Mouse (Mus musculus) layer of hippocampus, adult 9-10 months (tissue): ENCODE results near the gene Fgf23.

ENCODE experiments used
- DNase-seq: peaks from one replicate; pipeline ENCODE4 v3.0.0; 2022; ENCODE audit warnings: low spot score

The Fgf23 gene

DNA sequence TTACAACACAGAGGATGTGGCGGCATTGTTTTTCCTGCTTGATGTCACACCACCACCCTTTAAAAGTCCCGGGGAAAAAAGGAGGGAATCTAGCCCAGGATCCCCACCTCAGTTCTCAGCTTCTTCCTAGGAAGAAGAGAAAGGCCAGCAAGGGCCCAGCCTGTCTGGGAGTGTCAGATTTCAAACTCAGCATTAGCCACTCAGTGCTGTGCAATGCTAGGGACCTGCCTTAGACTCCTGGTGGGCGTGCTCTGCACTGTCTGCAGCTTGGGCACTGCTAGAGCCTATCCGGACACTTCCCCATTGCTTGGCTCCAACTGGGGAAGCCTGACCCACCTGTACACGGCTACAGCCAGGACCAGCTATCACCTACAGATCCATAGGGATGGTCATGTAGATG lies at the start of gene Fgf23:
Fgf23 (plus strand) TSS at position 86 of the 400 bp plus-strand sequence.
- no peak for DNase-seq

DNA sequence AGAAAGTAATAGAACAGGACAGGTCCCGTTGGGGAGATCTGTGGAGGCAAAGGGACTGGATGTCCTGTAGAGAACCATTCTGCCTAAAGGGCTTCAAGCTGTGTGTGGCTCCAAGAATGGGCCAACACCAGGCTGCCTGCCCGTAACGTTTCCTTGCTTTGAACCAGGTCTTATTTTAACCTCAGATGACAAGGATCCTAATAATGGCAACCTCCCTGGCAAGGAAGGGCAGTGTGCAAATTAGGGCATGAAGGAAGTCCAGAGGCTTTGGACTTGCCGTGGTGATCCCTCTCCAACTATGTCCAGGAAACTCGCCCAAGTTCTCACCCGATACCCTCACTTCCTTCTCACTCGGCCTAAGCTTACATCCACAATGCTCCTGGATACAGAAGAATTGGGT lies 47.9 kb upstream of the Fgf23 start:
- DNase-seq: no peak

DNA sequence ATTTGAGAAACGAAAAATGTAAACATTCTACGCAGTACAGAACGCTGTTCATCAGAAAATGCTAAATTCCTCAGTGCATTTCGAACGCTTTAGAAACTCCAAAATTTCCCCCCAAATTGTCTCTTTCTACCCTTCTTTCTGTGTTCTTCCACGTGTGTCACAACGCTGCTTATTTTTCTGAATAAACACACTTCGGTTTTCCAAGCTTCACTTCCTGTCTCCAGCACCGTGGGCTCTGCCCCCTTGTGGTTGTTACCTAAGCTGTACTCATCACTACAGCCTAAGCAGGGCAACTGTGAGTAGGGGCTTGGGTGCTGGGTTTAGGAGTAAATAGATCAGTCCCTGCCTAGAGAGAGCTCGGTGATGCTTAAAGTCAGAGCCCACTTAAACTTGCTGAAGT lies 37.9 kb upstream of the Fgf23 start:
- no peak for DNase-seq

DNA sequence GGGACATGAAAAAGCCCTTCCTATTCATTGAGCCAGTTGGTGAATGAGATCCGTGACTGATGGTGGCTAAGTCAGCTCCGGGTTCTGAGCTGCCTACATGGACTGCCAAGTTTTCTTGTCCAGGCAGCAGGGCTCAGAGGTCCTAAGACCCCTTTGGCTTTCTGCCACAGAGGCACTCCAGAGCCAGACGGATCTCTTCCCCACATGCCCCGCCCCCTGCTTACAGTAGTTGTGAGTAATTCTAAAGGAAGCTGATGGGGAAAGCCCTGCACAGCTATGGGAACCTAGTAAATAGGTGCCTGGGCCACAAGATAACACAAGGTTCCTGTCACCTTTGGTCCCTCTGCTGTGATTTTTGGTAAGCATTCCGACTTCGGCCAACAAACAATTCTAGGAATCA lies 27.8 kb upstream of the Fgf23 start:
- DNase-seq: no peak

DNA sequence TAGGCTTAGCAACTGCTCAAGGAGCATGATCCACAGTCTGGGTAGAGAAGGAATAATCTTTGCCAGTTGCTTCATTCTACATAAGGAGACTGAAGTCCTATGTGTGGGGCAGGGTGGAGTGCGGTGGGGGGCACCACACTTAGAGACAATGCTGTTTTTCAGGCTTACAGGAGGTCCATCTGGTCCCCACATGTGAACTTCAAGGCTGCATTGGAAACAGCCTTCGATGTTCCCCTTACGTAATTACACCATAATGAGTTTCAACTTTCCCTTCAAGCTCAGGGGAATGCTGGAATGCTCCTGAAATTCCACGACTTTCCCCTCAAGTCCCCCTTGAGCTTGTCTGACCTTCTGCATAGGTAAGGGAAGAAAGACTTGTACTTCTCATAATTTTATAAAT lies 21.9 kb upstream of the Fgf23 start:
- DNase-seq: no peak

DNA sequence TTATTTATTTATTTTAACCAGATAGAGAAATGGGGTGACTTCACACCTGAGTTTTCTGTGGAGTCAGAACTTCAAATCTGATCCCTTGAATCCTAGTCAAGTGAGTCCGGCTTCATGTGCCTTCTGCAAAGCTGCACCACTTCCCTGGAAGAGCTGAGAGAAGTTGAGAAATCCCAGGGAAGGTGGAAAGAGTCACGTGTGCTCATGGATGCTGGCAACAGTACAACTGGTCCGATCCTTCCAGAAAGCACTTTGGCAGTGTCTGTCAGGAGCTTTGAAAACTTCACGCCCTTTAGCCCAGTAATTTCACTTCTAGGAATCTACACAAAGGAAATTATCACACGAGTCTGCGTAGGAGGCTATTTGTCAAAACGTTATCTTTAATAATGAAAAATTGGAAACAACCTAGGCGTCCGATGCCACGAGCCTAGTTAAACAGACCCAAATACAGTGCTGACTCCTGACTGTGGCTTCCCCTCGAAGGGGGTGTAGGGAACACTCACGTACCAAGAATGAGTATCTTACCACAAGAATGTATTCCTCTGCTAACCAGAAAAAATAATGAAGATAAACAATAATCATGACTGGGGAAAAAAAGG lies 15.6 kb upstream of the Fgf23 start:
- DNase-seq: no peak

DNA sequence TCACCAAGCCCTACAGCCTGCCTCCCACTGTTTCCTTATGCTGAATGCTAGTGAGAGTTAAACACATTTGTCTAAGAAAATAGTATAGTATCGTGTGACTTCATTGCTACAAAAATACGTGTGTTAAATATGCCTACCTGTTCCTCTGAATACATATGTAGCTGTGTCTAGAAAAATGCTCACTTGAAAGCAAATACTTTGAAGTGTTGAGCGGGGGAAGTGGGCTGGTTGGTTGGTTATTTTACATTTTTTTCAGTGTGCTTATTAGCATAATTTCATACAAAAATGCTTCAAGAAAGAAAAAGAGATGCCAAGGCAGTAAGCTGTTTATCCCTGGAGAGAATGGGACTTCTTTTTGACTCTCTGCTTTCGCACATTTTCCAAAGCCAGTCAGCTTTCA lies 12.7 kb upstream of the Fgf23 start:
- no peak for DNase-seq

DNA sequence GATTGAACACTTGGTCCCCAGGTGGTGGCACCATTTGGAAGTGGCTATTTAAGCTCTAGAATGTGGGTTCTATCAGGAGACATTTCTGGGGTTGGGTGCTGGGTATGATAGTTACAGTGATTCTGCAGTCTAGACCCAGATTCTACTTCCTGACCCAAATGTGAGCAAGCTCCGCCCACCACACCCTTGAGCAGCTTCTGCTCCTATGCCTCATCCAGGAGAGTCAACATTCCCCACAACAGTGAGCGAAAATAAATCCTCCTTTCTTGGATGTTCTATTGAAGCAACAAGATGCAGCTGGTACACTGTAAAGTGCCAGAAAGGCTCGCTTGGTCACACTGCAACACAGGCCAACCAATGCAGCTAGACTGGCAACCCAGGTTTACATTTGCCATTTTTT lies 8.8 kb upstream of the Fgf23 start:
- DNase-seq: no peak

DNA sequence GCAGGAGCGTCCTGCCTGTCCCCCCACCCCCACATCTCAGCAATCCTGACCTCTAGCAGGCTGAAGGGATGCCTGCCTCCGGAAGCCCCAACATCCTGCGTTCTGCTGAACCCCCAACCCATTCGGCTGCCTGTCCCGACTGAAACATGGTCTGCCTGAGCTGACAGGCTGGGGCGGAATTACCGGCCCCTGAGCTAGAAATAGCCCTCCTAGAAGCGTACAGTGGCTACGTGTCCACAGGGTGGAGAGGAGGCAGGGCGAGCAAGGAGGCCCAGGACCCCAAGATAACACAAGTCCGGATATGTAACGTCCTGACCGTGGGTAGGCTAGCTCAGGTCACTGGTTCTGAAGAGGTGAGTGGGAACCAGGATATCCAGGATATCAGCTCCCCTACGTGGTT lies 7.9 kb upstream of the Fgf23 start:
- DNase-seq: no peak

DNA sequence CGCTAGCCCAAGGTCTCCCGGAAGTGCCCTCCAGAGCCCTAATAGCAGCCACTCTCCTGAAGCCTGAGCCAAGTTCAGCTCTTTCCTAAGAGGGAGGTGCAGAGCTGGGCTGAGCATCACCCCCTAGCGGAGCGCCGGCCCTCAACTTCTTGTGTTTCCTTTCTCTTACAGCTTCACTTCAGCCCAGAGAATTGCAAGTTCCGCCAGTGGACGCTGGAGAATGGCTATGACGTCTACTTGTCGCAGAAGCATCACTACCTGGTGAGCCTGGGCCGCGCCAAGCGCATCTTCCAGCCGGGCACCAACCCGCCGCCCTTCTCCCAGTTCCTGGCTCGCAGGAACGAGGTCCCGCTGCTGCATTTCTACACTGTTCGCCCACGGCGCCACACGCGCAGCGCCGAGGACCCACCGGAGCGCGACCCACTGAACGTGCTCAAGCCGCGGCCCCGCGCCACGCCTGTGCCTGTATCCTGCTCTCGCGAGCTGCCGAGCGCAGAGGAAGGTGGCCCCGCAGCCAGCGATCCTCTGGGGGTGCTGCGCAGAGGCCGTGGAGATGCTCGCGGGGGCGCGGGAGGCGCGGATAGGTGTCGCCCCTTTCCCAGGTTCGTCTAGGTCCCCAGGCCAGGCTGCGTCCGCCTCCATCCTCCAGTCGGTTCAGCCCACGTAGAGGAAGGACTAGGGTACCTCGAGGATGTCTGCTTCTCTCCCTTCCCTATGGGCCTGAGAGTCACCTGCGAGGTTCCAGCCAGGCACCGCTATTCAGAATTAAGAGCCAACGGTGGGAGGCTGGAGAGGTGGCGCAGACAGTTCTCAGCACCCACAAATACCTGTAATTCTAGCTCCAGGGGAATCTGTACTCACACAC lies 7.4 kb downstream of the Fgf23 start:
- DNase-seq: no peak

DNA sequence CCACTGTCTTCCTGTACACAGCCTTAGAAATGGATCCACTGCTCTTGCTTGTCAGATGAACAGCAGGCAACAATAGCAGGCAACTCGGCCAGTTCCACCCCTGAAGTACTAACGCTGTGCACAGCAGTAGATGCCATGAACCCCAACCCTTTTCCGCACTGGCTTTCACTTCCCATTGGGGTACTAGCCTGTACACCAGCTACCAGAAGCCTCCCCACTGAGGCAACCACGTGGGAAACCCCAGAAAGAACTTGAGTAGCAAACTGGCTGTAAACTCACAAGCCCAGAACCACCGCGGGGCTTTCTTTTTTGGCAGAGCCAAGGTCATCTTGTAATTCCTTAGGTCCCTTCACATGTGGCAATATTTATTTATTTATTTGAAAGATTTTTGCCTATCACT lies 9.1 kb downstream of the Fgf23 start:
- no peak for DNase-seq

DNA sequence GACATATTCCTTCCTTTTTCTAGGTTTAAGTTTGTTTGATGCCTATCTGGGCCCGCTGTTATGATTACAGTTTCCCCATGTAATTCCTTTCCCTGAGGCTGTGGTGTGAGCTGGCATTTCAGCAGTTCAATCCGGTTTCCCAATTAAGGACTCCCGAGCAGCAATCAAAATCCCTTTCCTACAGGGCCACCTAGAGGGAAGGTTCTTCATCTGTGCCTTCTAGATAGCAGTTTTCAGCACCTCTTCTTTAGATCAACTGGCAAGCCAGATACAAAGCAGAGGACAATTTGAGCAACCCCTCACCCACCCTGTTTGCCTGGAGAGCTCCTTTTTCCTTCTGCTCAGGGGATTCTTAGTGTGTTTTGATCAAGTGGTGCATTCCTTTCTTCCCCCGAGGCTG lies 14.0 kb downstream of the Fgf23 start:
- no peak for DNase-seq

DNA sequence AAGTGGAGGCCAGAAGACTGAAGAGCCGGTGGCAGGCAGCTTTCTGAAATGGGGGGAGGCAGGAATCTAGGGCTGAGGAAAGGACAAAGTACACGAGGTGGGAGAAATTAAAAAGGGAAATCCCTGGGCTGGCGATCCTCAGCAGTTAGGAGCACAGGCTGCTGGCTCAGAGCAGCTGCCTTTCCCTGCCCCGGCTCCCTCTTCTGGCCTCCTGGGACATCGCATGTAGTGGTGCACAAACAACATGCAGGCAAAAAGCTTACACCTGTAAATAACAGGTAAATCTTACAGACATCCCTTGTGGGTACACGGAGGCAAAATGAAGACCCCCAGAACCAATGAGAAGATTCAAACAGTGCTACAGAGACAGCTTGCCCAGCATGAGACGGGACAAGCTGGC lies 21.9 kb downstream of the Fgf23 start:
- DNase-seq: no peak

DNA sequence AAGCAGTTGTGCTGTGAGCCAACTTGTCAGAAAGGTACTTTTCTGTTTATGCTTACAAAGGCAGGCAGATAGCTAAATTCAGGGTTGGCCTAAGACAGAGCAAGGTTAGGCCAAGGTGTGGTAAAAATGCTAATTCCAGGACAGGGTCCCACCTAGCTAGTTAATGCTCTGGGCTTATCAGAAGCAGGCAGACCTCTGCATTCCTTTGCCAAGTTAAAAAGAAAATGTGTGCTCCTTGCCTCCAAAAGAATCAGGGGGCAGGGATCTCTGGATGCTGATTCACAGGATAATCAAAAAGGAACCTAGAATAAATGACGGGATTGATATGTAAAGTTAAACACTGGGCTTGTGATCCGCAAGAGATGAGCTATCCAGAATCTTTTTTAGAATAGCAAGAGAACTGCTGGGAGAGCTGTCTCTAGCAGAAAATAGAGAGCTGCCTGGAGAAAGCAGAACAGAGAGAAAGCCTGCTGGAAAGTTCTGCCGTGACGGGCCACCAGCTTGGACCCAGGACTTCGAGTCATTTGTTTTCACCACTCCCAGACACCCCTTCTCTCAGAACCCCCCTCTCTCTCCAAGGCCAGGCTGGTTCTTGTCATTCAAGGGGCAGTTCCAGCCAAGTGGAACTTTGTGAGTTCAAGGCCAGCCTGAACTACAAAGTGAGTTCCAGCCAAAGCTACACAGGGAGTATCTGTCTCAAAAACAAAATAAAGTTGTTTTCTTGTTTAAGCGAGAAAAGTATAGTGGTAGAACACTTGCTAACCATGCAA lies 31.0 kb downstream of the Fgf23 start:
- DNase-seq: no peak

DNA sequence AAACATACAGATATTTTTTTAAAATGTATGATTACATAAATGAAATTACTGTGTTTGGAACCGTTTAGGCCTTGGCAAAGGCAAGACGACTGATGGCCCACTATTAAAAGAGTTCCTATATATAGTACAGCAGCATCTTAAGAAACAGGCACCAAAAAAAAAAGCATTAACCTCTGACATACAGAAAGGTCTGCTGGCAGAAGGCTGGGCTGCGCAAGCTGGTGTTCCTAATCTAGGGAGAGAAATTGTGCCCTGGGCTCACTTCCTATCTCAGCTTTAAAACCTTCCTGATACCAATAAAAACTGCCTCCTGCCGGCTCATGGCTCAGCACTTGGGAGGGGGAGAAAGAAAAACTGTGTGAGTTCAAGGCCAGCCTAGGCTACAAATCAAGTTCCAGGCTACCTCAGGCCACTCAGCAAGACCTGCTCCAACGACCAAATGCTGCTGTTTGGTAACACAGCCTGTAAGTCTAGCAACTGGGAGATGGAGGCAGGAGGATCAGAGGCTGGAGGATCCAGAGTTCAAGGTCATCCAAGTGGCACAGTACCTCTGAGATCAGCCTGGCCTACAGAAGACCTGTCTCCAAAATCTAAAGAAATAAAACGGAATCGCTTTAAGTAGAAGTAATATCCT lies 31.8 kb downstream of the Fgf23 start:
- no peak for DNase-seq

DNA sequence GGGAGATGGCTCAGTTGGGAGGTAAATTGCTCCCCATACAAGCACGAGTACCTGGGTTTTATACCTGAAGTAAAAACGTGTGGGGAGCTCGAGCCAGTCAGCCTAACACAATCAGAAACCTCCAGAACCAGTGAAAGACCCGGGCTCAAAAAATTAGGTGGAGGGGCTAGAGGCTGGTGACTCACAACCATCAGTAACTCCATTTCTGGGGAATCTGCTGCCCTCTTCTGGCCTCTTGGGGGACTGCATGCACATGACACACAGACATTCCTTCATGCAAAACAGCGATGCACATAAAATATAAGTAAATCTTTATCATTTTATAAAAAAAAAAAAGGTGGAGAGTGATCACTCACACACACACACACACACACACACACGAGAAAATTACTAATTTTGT lies 32.4 kb downstream of the Fgf23 start:
- no peak for DNase-seq

DNA sequence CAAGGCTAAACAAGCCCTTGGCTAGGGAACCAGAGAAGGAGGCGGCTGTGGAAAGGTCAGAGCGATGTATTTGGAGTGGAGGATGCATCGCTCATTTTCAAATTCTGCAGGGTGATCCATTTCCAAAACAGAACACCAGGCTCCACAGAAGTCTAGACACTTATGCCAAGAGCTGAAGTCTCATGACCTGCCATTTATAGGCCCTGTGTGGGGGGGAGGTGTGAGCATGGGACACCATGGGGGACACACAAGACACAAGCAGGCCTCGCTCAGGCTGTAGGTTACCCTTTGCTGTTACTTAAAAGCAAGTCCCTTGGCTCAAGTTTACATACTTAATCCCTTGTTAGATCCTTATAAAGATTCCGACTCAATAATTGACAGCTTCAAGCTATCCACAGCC lies 33.5 kb downstream of the Fgf23 start:
- no peak for DNase-seq

DNA sequence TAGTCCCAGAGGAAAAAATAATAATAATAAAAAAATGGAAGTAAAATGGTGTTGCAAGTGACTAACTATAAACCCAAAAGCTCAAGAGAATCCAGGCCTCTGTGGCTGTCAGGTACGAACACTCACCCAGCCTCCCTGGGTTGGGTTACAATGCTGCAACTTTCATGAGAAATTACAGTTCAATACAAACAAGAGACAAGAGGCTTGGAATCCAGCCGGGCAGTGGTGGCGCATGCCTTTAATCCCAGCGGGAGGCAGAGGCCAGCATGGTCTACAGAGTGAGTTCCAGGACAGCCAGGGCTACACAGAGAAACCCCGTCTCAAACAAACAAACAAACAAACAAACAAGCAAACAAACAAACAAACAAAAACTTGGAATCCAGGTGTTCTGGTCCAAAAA lies 34.0 kb downstream of the Fgf23 start:
- DNase-seq: no peak

DNA sequence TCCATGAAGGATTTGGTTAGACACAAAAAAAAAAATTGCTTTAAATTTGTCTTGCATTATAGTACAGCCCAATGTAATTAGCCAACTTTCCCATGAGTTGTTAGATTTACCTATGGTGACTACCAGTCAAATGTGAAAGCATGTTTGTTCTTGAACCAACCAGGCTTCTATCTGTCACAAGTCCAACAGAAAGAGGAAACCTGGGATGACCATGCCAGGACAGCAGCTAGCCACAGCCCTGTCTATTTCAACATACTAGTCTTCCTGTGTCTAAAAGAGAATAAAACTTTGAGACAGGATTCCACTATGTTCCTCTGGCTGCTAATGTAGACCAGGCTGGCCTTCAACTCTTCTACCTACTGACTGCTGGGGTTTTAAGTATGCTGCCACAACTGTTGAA lies 34.7 kb downstream of the Fgf23 start:
- no peak for DNase-seq

DNA sequence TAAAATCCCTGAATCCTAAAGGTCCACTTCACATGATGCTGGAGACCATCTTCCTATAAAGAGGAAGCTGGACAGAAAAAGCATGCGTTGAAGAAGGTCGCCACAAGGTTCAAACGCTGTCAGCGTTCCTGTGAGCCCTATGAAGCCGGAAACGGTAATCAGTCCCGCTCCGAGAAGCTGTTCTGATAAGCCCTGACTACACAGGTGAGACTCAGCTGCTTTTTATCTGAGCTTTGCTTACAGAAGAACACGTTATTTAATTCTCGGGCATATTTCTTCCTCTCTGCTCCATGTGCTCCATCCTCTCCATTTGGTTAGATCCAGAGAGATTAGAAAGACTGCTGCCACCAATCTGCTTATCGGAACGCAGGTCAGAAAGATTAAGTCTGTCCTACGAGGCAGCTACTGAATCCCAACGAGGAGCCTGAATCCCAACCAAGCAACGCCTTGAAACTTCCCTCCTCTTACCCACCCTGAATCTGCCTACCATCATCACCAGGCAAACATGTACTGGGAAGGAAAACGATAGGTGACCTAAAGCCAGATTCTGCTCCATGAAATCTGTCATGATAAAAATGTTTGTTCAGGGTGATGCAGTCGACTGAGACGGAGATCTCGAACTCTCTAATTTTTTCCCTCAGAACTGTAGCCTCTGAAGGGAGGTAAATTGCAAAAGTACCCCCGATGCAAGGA lies 35.8 kb downstream of the Fgf23 start:
- no peak for DNase-seq

DNA sequence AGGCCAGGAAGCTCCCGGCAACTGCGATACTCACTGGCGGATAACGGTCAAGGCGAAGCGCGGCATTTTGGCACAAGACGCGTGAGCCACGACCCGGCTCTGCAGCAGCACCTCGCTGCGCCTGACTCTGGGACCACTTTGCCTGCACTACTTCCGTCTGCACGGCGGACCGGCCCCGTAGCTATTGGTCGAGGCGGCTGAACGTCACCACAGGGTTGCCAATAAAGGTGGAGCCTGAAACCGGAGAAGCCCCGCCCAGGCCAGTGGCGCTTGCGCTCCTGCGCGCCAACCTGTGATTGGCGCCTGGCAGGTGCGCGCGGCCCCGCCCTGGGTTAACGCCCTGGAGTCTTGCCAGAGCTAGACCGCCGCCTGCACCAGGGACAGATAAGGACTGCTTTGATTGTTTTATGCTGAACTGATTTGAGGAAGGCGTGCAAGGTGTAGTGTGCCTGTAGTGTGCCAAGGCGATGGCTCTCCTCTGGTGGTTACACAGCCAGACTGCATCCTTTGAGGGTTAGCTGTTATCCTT lies 36.8 kb downstream of the Fgf23 start, which contains the start of gene Tigar:
Tigar (minus strand) TSS at position 156 of the 529 bp plus-strand sequence.
- peak; percentile 84 for DNase-seq
